Mouse (Mus musculus) brain, embryonic 14.5 days (tissue): ENCODE measurements around the gene Naa25. TPM values are rescaled to one million over a fixed set of nuclear protein-coding genes. Genes with fewer than 3 reads are reported as not detected.
A peak's percentile ranks its signal among the peaks of the same experiment; 100 is the strongest.

Experiments used
- DNase-seq: peaks from one replicate; pipeline ENCODE4 v3.0.0-alpha.2; 2011; ENCODE audit warnings: low read depth
- CTCF ChIP-seq: fragments of 200-500 bp; IDR thresholded peaks from 2 replicates; pipeline ENCODE4 v1.5.1; 2012; ENCODE audit warnings: inconsistent platforms, mild to moderate bottlenecking, moderate library complexity, borderline replicate concordance; ENCODE audit not compliant: insufficient read depth, insufficient read length; ENCODE audit errors: extremely low read depth
- POLR2A ChIP-seq: fragments of 200-500 bp; IDR thresholded peaks from 2 replicates; pipeline ENCODE4 v1.6.1; 2012; ENCODE audit warnings: mild to moderate bottlenecking, inconsistent platforms, borderline replicate concordance; ENCODE audit not compliant: poor library complexity, insufficient read depth, insufficient read length, severe bottlenecking; ENCODE audit errors: extremely low read depth
- polyA plus RNA-seq: library from polyadenylated mRNA; depleted of rRNA; stranded (reverse); fragments of >200 nt; gene quantifications from 2 replicates; pipeline ENCODE4 v1.2.3, GENCODE M21; 2012

The Naa25 gene
- polyA plus RNA-seq, 1 experiment: 30.1 TPM

- peak; percentile 84 for DNase-seq
- no peak for TF ChIP-seq CTCF
- TF ChIP-seq POLR2A: no peak
Measured at GRCm38 (mm10) chr5:121383857-121384756, 13.6 kb upstream of the Naa25 start.

DNA sequence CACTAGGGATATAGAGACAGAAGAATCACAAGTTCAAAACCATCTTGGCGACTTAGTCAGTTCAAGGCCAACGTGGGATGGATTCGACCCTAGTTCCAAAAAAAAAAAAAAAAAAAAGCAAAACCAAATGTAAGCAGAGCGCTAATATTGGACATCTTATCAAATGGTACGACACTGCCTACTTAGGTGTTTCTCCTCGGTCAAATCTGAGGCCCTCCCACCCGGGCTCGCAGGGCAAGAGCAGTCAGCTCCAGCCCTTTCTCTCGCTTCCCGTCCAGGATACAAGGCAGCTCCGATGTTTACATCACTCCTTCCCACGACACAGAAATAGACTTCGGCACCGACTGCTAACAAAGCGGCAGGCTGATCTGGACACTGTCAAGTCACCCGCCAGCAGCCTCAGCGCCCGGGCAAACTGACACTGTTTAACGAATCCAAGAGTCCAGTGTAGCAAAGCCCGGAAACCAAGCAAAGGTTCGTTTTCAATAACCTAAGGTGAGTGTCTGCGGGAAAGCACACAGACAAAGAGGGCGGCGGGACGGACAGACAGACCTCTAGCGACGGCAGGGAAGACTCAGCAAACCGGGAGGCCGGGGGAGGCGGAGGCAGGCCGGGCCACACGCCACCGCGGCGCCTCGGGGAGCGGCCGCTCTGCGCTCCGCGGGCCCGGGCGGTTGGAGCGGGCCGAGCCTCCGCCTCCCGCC, 12.8 kb upstream of the Naa25 start:
- TF ChIP-seq CTCF: no peak
- no peak for TF ChIP-seq POLR2A
- peak; percentile 73 for DNase-seq

- TF ChIP-seq CTCF: no peak
- peak; percentile 86 for TF ChIP-seq POLR2A
- peak; percentile 97 for DNase-seq
Measured at GRCm38 (mm10) chr5:121385461-121386119, 12.1 kb upstream of the Naa25 start, which contains the start of gene Trafd1. TSS of gene Trafd1 (minus strand) at chr5:121385632.

DNA sequence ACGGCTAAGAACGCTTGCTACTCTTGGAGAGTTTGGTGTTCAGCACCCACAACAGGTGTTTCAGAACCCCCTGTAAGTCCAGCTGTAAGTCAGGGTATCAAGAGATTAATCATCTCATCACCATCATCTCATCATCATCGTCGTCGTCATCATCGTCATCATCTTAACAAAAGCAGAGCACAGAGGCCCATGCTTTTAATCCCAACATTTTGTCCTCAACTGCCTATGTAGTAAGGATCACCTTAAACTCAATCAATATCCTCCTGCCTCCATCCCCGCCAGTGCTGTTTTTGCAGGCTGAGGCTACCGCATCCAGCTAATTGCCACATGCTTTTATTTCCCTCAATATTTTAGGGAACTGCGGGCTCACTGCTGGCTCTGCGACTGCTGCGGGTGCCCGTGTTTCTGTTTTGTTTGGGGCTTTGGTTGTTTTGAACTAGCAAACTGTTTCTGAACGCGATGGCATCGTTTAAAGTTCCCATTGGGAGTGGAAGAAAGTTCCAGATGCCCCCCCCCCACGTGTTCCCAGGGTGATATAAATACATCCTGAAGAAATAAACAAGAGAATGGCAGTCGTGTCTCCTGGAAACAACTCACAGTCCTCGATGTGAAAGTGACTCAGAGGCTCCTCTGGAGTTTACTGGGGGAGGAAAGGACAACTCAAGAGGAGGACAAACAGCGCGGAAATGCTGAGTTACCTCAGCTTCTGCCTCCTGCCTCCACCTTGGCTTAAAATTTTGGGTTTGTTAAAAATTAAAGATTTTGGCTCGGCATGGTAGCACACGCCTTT, 11.4 kb upstream of the Naa25 start:
- TF ChIP-seq POLR2A (no peak), CTCF (no peak)
- peak; percentile 12 for DNase-seq

GRCm38 (mm10) chr5:121387126-121387525, 10.6 kb upstream of the Naa25 start:
- no peak for DNase-seq
- TF ChIP-seq CTCF (no peak), POLR2A (no peak)

DNA sequence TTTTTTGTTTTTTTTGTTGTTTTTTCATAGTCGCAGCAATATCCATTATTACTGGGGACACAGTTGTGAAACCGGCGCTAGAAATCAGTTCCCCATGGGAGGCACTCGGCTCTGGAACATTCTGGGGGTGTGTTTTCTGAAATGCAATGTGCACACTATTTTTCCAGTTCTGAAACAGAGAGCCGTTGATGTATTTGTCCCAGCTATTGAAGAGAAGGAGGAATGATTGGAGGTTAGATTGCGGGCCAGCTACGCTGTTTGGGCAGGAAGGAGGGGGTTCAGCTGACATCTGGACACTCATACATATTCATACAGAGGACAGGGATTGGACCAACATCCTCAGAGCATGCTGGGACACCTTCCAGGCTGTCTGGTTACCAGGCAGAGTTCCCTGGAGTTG, 8.6 kb upstream of the Naa25 start:
- no peak for TF ChIP-seq POLR2A
- no peak for TF ChIP-seq CTCF
- peak; percentile 34 for DNase-seq

DNA sequence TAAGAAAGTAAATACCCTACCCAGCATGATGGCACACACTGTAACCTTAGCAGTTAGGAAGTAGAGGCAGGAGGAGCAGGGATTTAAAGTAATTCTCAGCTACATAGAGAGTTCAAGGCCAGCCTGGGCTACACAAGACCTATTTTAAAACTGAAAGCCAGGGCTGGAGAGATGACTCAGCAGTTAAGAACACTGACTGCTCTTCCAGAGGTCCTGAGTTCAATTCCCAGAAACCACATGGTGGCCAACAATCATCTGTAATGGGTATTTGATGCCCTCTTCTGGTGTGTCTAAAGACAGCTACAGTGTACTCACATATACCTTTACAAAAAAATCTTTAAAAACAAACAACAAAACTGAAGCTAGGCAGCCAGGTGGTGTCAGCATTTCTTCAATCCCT, 8.0 kb upstream of the Naa25 start:
- TF ChIP-seq POLR2A (no peak), CTCF (no peak)
- DNase-seq: no peak

DNA sequence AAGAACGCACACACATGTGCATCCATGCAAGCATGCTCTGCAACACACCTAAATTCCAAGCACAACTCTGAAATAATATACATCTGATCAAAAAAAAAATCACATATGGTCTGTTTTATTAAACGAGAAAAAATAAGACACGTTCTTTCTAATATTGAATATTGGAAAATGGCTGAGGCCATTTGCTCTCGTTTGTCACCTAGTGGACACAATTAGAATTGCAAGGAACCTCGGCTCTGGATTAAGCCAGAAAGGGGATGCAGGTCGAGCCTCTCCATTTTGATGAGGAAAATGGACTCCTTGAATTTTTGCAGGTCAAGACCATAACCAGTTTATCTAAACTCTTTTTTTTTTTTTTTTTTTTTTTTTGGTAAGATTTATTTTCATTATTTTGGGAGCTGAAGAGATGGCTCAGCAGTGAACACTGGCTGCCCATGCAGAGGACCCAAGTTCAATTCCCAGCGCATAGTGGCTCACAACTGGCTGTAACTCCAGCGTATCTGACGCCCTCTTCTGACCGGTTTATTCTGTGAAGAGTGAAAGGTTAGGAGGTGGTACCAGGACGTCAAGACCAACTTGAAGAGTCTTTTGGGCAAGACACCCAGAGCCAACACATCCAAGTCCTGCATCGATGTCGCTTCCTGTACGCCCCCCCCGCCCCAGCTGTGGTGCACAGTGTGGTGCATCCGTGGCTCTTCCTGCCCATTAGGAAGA, 4.9 kb upstream of the Naa25 start:
- TF ChIP-seq CTCF (peak; percentile 69; the same call in 1 of the 2 replicates), POLR2A (no peak)
- peak; percentile 59 for DNase-seq

DNA sequence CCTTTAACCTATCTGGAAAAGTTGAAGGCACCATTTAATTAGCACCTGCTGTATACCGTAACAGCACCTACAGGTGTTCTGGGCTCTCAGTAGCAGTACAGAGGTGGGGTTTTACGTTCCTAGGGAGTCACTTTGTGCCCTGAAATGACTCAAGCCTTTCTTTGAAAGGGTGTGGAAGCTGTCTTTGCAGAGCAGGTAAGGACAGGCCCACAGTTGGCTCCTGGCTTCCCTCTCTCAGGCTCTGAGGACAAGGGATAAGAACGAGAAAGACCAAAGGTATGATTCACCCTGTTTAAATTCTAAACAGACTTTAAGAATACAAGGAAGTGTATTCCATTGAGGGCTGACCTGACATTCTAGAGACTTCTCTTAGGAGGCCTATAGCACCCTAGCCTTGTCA, 4.3 kb upstream of the Naa25 start:
- TF ChIP-seq CTCF (no peak), POLR2A (no peak)
- DNase-seq: no peak

DNA sequence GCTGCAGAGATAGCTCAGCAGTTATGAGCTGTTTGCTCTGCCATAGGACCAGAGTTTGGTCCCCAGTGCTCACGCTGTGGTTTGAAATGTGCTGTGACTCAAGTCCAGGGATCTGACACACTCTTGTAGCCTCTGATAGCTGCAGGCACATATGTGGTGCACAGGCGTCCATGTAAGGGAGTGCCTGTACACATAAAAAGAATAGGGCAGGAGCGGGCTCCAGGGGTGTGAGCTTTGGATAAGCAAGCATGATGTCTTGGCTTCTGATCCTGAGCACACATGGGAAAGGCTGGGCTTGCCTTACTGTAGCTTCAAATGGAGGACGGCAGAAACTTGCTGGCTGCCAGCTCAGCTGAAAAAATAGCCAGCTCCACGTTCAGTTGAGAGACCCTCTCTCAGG, 2.1 kb upstream of the Naa25 start:
- DNase-seq: no peak
- TF ChIP-seq CTCF: no peak
